Mouse (Mus musculus): Measurements from ENCODE around the gene Dnajc6. TPM values are rescaled to one million over a fixed set of nuclear protein-coding genes. Genes with fewer than 3 reads are reported as not detected.

Gene Dnajc6
- polyA plus RNA-seq, 1 experiment: 31.9 TPM

DNA sequence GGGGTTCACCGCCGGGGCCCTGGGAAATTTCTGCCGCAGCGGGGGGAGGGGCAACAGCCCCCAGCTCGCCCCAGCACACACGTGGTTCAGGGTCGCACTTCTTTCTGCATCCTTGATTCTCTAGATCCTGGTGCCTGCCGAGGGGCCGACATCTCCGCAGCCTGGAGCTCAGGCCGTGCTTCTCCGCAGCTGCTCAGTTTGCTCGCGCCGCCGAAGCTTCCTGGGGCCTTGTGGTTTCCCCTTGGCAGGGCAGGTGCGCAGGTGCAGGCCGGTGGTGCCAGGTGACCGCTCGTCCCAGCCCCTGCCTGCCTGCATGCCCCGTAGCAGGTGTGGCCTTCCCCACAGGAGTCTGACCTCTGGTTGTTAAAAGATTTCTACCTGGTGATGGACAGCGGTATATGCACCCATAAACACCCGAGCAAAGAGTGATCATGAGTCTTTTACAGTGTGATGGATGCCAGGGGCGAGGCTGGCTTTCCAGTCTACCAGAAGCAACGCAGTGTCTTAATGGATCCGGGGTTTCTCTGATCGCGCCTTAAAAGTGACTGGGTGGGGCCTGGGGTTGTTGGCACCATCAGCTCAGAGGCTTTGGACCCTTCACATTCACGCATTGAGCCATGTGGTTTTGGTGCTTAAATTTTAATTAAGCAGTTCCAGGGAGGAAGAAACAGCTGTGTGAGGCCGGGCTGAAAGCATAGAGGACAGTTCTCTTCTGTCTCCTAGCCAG, 12.6 kb downstream of the Dnajc6 start:
- H3K27ac ChIP-seq (ENCODE audit: control insufficient read depth, insufficient read depth, low read length): peak overlapping the region; percentile 73
- no peaks in the 10 kb centered on the region for H3K27me3 ChIP-seq (ENCODE audit: control insufficient read depth, insufficient read depth, low read length)
- peak overlapping the region; percentile 68 for H3K4me3 ChIP-seq (ENCODE audit: control insufficient read depth, insufficient read depth, low read length)
- H3K4me1 ChIP-seq (replicated peaks; ENCODE audit: control insufficient read depth, insufficient read depth, low read length): peaks cover 14% of the 10 kb centered on the region
- TF ChIP-seq CTCF (IDR thresholded peaks at IDR 0.05; ENCODE audit: borderline replicate concordance, control insufficient read depth, extremely low read depth, insufficient read depth, low read length, poor library complexity) (peak; percentile 9; the same call in 1 of the 2 replicates), POLR2A (IDR thresholded peaks at IDR 0.05; ENCODE audit: control insufficient read depth, extremely low read depth, insufficient read depth, low read length, poor library complexity) (no peak)
- WGBS: 1% methylated on average over 30 of the region's 30 CpGs
- no peaks in the 10 kb centered on the region for H3K36me3 ChIP-seq (ENCODE audit: control insufficient read depth, insufficient read depth, low read length)
- peak; percentile 79 for DNase-seq

DNA sequence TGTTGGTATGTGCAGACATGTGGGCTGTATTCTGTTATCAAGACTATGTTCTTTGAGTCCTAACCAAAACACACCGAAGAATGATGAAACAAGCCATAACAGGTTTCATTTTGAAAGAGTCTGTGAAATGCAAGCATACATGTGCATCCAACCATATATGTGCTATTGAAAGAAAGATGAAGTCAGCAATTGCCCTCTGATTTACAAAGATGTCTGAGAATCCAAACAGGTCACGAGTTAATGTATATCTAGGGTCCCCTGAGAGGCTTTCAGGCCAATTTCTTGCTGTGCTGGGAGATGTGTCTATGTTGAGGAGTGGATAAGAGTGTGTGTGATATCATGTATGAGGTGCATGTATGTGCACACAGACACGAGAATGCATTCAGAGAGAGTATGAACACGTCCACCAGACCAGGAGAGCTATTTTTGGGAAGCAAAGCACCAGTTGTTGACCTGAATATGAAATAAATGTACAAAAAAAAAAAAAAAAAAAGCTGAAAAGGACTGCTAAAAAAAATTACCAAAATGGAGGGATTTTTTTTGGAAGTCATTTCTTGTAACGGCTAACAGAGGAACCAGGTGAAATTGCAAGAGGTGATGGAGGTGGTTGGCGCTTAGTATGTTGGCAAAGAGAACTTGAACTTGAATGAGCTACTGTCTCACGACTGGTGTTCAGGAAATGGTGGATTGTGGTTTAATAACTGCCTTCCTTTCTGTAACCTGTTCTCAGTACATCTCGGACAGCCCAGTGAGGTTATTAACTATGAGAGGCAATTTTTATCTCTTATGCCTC, 13.9 kb downstream of the Dnajc6 start:
- Histone ChIP-seq H3K4me1 (replicated peaks; ENCODE audit: control insufficient read depth, insufficient read depth, low read length) (peaks cover 14% of the 10 kb centered on the region), H3K36me3 (ENCODE audit: control insufficient read depth, insufficient read depth, low read length) (no peaks in the 10 kb centered on the region), H3K27ac (ENCODE audit: control insufficient read depth, insufficient read depth, low read length) (peak overlapping the region; percentile 15; the same call in 1 of the 2 replicates), H3K27me3 (ENCODE audit: control insufficient read depth, insufficient read depth, low read length) (no peaks in the 10 kb centered on the region), H3K4me3 (ENCODE audit: control insufficient read depth, insufficient read depth, low read length) (no peak overlapping the region)
- WGBS: 12% methylated on average over 8 of the region's 8 CpGs
- TF ChIP-seq POLR2A (IDR thresholded peaks at IDR 0.05; ENCODE audit: control insufficient read depth, extremely low read depth, insufficient read depth, low read length, poor library complexity) (no peak), CTCF (IDR thresholded peaks at IDR 0.05; ENCODE audit: borderline replicate concordance, control insufficient read depth, extremely low read depth, insufficient read depth, low read length, poor library complexity) (no peak)
- no peak for DNase-seq

DNA sequence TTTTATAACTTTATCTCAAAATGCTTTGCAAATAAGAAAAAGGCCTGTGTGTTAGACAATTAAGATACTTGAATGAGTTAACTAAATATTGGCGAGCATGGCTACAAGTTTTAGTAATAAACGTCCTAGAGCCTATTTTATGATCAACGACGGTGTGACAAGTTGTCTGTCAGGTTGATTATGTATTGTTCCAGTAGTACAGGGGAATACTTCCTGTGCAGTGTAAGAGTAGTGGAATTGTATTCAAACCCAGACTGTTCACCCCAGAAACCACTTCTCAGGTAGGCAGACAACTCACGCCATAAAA, 14.4 kb downstream of the Dnajc6 start:
- TF ChIP-seq CTCF (IDR thresholded peaks at IDR 0.05; ENCODE audit: borderline replicate concordance, control insufficient read depth, extremely low read depth, insufficient read depth, low read length, poor library complexity) (no peak), POLR2A (IDR thresholded peaks at IDR 0.05; ENCODE audit: control insufficient read depth, extremely low read depth, insufficient read depth, low read length, poor library complexity) (no peak)
- peaks cover 16% of the 10 kb centered on the region for H3K4me1 ChIP-seq (replicated peaks; ENCODE audit: control insufficient read depth, insufficient read depth, low read length)
- H3K27me3 ChIP-seq (ENCODE audit: control insufficient read depth, insufficient read depth, low read length): no peaks in the 10 kb centered on the region
- no peak for DNase-seq
- H3K4me3 ChIP-seq (ENCODE audit: control insufficient read depth, insufficient read depth, low read length): no peak overlapping the region
- no peak overlapping the region for H3K27ac ChIP-seq (ENCODE audit: control insufficient read depth, insufficient read depth, low read length)
- H3K36me3 ChIP-seq (ENCODE audit: control insufficient read depth, insufficient read depth, low read length): no peaks in the 10 kb centered on the region
- 3% methylated on average over 5 of the region's 5 CpGs for WGBS

DNA sequence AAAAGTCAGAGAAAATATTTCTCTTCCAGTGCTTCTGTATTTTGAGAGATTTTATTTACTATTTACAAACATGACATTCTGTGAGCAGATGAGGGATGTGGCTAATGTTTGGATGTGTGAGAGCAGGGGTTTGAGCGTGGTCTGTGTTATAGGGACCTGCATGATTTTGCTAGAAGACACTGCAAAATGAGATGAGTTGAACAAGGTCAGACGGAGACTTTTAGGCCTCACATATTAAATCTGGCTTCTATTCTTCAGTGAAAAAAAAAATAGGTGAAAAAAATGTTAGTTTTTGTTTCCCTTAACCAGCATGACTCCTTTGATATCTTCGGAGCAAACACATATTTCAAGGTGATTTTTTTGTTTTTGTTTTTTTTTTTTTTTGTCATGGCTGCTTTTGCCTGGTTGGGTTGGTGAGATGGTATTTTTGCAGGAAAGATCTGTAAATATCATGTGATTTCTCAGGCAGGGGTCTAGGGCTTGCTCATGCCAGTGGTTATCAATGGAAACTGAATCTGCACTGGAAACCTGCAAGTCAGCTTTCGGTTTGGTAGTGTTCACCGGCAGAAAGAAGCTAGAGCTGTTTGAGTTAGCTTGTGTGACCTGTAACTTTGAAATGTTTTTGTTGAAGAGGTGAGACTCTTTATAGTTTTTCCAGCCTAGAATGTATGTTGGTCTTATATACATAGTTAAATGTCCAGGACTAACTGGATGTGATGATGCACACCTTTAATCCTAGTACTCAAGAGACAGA, 15.5 kb downstream of the Dnajc6 start:
- Histone ChIP-seq H3K4me3 (ENCODE audit: control insufficient read depth, insufficient read depth, low read length) (no peak overlapping the region), H3K27ac (ENCODE audit: control insufficient read depth, insufficient read depth, low read length) (no peak overlapping the region), H3K36me3 (ENCODE audit: control insufficient read depth, insufficient read depth, low read length) (no peaks in the 10 kb centered on the region), H3K4me1 (replicated peaks; ENCODE audit: control insufficient read depth, insufficient read depth, low read length) (peaks cover 18% of the 10 kb centered on the region), H3K27me3 (ENCODE audit: control insufficient read depth, insufficient read depth, low read length) (no peaks in the 10 kb centered on the region)
- peak; percentile 21 for DNase-seq
- WGBS: 18% methylated on average over 5 of the region's 5 CpGs
- TF ChIP-seq POLR2A (IDR thresholded peaks at IDR 0.05; ENCODE audit: control insufficient read depth, extremely low read depth, insufficient read depth, low read length, poor library complexity) (no peak), CTCF (IDR thresholded peaks at IDR 0.05; ENCODE audit: borderline replicate concordance, control insufficient read depth, extremely low read depth, insufficient read depth, low read length, poor library complexity) (no peak)

DNA sequence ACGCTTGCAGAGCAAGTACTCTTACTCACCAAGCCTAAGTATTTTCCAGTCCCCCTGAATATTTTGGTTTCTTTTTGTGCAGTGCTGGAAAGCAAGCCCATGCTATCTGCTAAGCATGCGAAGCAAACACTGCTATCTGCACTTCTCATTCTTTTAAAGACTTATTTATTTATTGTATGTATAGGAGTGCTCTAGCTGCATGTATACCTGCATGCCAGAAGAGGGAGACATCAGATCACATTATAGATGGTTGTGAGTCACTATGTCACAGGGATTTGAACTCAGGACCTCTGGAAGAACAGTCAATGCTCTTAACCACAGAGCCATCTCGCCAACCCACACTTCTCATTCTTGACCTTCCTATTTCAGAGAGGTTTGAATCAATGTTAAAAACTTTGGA, 16.8 kb downstream of the Dnajc6 start:
- no peak overlapping the region for H3K27ac ChIP-seq (ENCODE audit: control insufficient read depth, insufficient read depth, low read length)
- no peak for DNase-seq
- no peak overlapping the region for H3K4me3 ChIP-seq (ENCODE audit: control insufficient read depth, insufficient read depth, low read length)
- H3K27me3 ChIP-seq (ENCODE audit: control insufficient read depth, insufficient read depth, low read length): no peaks in the 10 kb centered on the region
- H3K36me3 ChIP-seq (ENCODE audit: control insufficient read depth, insufficient read depth, low read length): no peaks in the 10 kb centered on the region
- WGBS: 96% methylated on average over 3 of the region's 3 CpGs
- H3K4me1 ChIP-seq (replicated peaks; ENCODE audit: control insufficient read depth, insufficient read depth, low read length): peaks cover 13% of the 10 kb centered on the region; the same call in 1 of the 2 replicates
- TF ChIP-seq POLR2A (IDR thresholded peaks at IDR 0.05; ENCODE audit: control insufficient read depth, extremely low read depth, insufficient read depth, low read length, poor library complexity): no peak
- no peak for TF ChIP-seq CTCF (IDR thresholded peaks at IDR 0.05; ENCODE audit: borderline replicate concordance, control insufficient read depth, extremely low read depth, insufficient read depth, low read length, poor library complexity)

DNA sequence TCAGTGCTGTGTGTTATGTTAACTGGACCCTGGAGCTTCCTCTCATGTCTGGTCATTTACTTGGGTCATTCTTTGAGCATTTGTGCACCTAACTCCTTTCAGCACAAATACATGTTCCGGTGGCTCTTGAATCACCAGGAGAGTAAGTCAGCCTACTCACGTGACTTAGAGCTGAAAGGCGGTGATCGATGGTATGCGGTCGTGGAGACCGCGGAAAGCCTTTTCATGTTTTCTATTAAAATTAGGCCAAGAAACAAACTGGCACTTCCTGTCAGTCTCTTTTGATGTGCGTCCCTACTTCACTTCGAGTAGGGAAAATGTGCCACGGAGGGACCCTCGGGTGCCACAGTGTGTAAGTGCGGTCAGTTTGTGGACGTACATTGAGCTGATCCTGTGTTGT, 19.4 kb downstream of the Dnajc6 start:
- H3K27ac ChIP-seq (ENCODE audit: control insufficient read depth, insufficient read depth, low read length): no peak overlapping the region
- WGBS: 92% methylated on average over 14 of the region's 14 CpGs
- no peak for DNase-seq
- TF ChIP-seq CTCF (IDR thresholded peaks at IDR 0.05; ENCODE audit: borderline replicate concordance, control insufficient read depth, extremely low read depth, insufficient read depth, low read length, poor library complexity) (no peak), POLR2A (IDR thresholded peaks at IDR 0.05; ENCODE audit: control insufficient read depth, extremely low read depth, insufficient read depth, low read length, poor library complexity) (no peak)
- H3K27me3 ChIP-seq (ENCODE audit: control insufficient read depth, insufficient read depth, low read length): no peaks in the 10 kb centered on the region
- H3K36me3 ChIP-seq (ENCODE audit: control insufficient read depth, insufficient read depth, low read length): no peaks in the 10 kb centered on the region
- H3K4me3 ChIP-seq (ENCODE audit: control insufficient read depth, insufficient read depth, low read length): no peak overlapping the region
- H3K4me1 ChIP-seq (replicated peaks; ENCODE audit: control insufficient read depth, insufficient read depth, low read length): peaks cover 6% of the 10 kb centered on the region; the same call in 1 of the 2 replicates
